Mouse (Mus musculus): ENCODE data around the gene Ugt2b1.
"Not testable (repeated sequence)": the region's sequence is repeated elsewhere in the genome, so short reads cannot be mapped to it uniquely, and the experiment has no call there.

The Ugt2b1 gene

DNA sequence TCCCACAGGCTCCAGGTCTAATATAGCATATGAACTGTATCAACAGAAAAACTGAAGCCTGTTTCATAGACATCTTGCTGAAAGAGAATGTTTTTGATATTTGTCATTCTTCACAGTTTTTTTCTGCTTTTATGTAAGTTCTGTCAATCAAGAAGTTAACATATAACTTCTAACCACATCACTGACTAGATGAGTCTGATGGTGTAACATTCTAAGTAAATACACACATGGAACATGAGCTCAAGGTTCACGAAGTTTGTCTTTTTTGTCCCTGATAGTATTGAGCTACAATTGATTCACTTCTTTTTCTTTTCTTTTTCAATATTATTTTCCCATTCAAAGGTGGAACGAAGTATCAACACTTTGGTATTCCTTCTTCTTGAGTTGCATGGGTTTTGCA is at the start of gene Ugt2b1:
Ugt2b1 (minus strand) TSS at position 105 of the 400 bp plus-strand sequence.
- DNase-seq (ENCODE audit: low read depth in 2 of 2, low spot score in 2 of 2), result no peak

GRCm38 (mm10) chr5:86967271-86967670 is 40.9 kb upstream of the Ugt2b1 start:
- DNase-seq (ENCODE audit: low read depth in 2 of 2, low spot score in 2 of 2), result not testable (repeated sequence)

DNA sequence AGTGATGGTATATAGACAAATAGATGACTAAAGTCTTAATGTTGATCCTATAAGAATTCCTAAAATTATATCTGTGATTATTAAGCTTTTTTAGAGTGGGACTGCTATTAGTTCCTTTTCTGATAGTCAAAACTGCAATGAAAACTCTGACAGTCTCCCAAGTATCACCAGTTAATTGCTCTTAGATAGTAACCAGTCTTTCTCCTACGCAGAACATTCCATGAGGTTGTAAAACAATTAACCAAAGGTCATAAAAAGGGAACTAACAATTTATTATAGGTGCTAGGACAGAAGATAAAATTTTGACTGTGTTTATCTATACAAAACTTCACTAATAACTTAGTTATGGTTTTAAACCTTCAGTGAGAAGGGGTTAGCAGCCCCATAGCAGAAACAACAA is 36.5 kb upstream of the Ugt2b1 start:
- not testable (repeated sequence) for DNase-seq (ENCODE audit: low read depth in 2 of 2, low spot score in 2 of 2)

DNA sequence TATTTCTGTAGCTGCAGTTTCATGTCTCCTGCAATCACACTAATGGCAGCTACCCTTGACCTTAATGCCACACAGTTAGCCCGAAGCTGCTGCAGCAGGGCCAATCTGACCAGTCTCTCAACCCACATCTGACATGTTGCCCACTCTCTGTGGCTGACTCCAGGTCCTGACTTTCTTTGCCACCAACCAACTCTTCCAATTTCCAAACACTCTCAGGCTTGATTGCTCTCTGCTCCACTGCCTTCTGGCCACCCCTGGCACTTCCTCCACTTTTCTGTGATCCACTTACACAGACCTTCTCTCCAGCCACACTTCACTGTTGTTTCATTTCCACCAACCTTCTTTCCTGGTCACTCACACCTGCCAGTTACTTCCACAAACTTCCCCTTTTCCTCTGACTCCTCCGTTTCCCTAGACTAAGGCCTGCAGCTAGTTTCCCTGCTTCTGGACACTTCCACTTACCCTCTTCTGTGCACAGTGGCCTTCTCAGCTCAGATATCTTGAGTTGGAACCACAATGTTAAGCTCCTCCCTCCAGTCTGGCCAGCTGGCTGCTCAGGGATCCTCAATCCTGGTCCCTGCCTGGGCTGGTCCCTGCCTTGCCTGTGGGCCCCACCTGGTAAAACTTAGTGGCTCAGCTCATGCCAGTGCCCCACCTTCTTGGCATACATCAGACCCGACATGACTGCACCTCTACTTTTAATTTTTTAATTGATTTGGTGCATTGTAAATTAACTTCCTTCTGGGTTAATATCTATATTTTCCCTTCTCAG is 35.4 kb upstream of the Ugt2b1 start:
- no peak for DNase-seq (ENCODE audit: low read depth in 2 of 2, low spot score in 2 of 2)

GRCm38 (mm10) chr5:86960504-86960903 is 34.2 kb upstream of the Ugt2b1 start:
- DNase-seq (ENCODE audit: low read depth in 2 of 2, low spot score in 2 of 2), result no peak

GRCm38 (mm10) chr5:86942111-86942510 is 15.8 kb upstream of the Ugt2b1 start:
- no peak for DNase-seq (ENCODE audit: low read depth in 2 of 2, low spot score in 2 of 2)

- DNase-seq (ENCODE audit: low read depth in 2 of 2, low spot score in 2 of 2), result no peak
Observed at GRCm38 (mm10) chr5:86920661-86921233, 5.6 kb downstream of the Ugt2b1 start.

- DNase-seq (ENCODE audit: low read depth in 2 of 2, low spot score in 2 of 2), result no peak
Observed at GRCm38 (mm10) chr5:86911357-86912099, 14.8 kb downstream of the Ugt2b1 start.

- no peak for DNase-seq (ENCODE audit: low read depth in 2 of 2, low spot score in 2 of 2)
Observed at GRCm38 (mm10) chr5:86910770-86911169, 15.6 kb downstream of the Ugt2b1 start.

- no peak for DNase-seq (ENCODE audit: low read depth in 2 of 2, low spot score in 2 of 2)
Observed at GRCm38 (mm10) chr5:86906758-86907157, 19.6 kb downstream of the Ugt2b1 start, which contains the start of gene Ugt2b34. Gene Ugt2b34 (minus strand): TSS chr5:86906937.

- DNase-seq (ENCODE audit: low read depth in 2 of 2, low spot score in 2 of 2), result no peak
Observed at GRCm38 (mm10) chr5:86889933-86890332, 36.4 kb downstream of the Ugt2b1 start.

DNA sequence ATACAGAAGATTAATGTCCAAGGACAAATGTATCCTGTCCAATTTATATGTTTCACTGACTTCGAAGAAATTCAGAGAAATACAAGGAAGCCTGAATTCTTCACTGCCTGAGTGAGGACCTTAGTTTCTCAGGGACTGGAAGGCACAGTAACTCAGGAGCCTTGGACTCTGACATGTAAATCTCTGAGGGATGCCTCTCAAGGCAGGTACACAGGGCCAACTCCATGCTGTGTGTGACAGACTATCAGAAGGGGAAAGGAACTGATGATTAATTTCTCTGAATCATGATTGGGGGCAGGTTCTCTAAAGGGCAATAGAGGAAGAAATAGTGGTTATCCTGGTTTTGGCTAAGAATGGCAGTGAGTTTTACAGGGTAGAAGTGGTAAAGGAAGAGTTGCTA is 37.9 kb downstream of the Ugt2b1 start:
- DNase-seq (ENCODE audit: low read depth in 2 of 2, low spot score in 2 of 2), result no peak

- no peak for DNase-seq (ENCODE audit: low read depth in 2 of 2, low spot score in 2 of 2)
Observed at GRCm38 (mm10) chr5:86887081-86887480, 39.2 kb downstream of the Ugt2b1 start.

GRCm38 (mm10) chr5:86886620-86887019 is 39.7 kb downstream of the Ugt2b1 start:
- DNase-seq (ENCODE audit: low read depth in 2 of 2, low spot score in 2 of 2), result no peak

- DNase-seq (ENCODE audit: low read depth in 2 of 2, low spot score in 2 of 2), result no peak
Observed at GRCm38 (mm10) chr5:86871877-86872276, 54.5 kb downstream of the Ugt2b1 start.

All from CD8-positive naive resting alpha-beta T cell, adult 2 months (primary cell).